ENCODE assay signal across 10 mouse cellular contexts in genomic region chr7:65410668-65411067, GRCm38 (mm10).
DNase-seq lines count a peak whose midpoint lies in the region; TF ChIP-seq lines count a peak whose summit lies in the region.
"Had no signal": no experiment of that assay in that cellular context is flagged by ENCODE, and none has a peak within 500 bp of the region (broad histone marks: within the 10 kb centered on the region; RNA-seq: fewer than 3 reads in every experiment).

No protein-coding gene starts in this region.

- H3K27ac ChIP-seq in gastrocnemius, adult 2 months, result peak overlapping the region; percentile 63
- peak overlapping the region; percentile 80 for H3K27ac ChIP-seq in left cerebral cortex, adult 2 months
- H3K27ac ChIP-seq in thymus, adult 2 months (ENCODE audit: control insufficient read depth, insufficient read depth, low read length), result no peak overlapping the region
- H3K27ac ChIP-seq: embryonic facial prominence, embryonic 12.5 days; hindbrain, embryonic 13.5 days had no signal

- intact Hi-C loops in gastrocnemius, adult 2 months (cut with DNase I), result loop anchor here (5.0 kb wide), 1 partner anchor 38 kb away; no protein-coding TSS in a partner anchor
- intact Hi-C loops in left cerebral cortex, adult 2 months (cut with DNase I), result loop anchor here (5.0 kb wide), 1 partner anchor 38 kb away; no protein-coding TSS in a partner anchor

- no peaks in the 10 kb centered on the region for H3K27me3 ChIP-seq in thymus, adult 2 months (ENCODE audit: control insufficient read depth, insufficient read depth, low read length)
- H3K27me3 ChIP-seq: embryonic facial prominence, embryonic 12.5 days; hindbrain, embryonic 13.5 days had no signal

- DNase-seq in gastrocnemius, adult 2 months, result peak; percentile 58
- DNase-seq in gastrocnemius, adult 8-10 months (ENCODE audit: low spot score in 2 of 2), result no peak
- DNase-seq in left cerebral cortex, adult 2 months (ENCODE audit: extremely low spot score in 1 of 2, low spot score in 2 of 2), result no peak
- DNase-seq in left cerebral cortex, adult 9 months (ENCODE audit: low spot score in 2 of 2), result no peak
- peak; percentile 44 for DNase-seq in Muller cell, postnatal 12 days (ENCODE audit: inconsistent ontology term)
- peak; percentile 27 for DNase-seq in gonadal fat pad, adult 2 months (ENCODE audit: low read depth)
- DNase-seq in layer of hippocampus, adult 8-10 months (ENCODE audit: low spot score in 2 of 2), result no peak
- DNase-seq in thymus, adult 2 months, result no peak

- TF ChIP-seq CTCF in gastrocnemius, adult 2 months (IDR thresholded peaks at IDR 0.05), result no peak
- TF ChIP-seq CTCF in left cerebral cortex, adult 2 months (IDR thresholded peaks at IDR 0.05), result no peak
- no peak for TF ChIP-seq CTCF in thymus, adult 2 months (IDR thresholded peaks at IDR 0.05; ENCODE audit: borderline replicate concordance, control insufficient read depth, extremely low read depth, insufficient read depth, low read length, poor library complexity)

- H3K36me3 ChIP-seq in thymus, adult 2 months (ENCODE audit: control insufficient read depth, insufficient read depth, low read length), result no peaks in the 10 kb centered on the region
- H3K36me3 ChIP-seq: embryonic facial prominence, embryonic 12.5 days; hindbrain, embryonic 13.5 days had no signal

- WGBS in thymus, adult 2 months, result 10% methylated on average over 7 of the region's 7 CpGs

- H3K4me1 ChIP-seq in thymus, adult 2 months (replicated peaks; ENCODE audit: control insufficient read depth, insufficient read depth, low read length), result no peaks in the 10 kb centered on the region
- H3K4me1 ChIP-seq: embryonic facial prominence, embryonic 12.5 days had no signal

- TF ChIP-seq POLR2A in thymus, adult 2 months (IDR thresholded peaks at IDR 0.05; ENCODE audit: control insufficient read depth, extremely low read depth, insufficient read depth, low read length, poor library complexity), result no peak

- H3K4me3 ChIP-seq in gastrocnemius, adult 2 months, result no peak overlapping the region; the same call in 1 of the 2 replicates
- no peak overlapping the region for H3K4me3 ChIP-seq in left cerebral cortex, adult 2 months
- H3K4me3 ChIP-seq in thymus, adult 2 months (ENCODE audit: control insufficient read depth, insufficient read depth, low read length), result no peak overlapping the region
- H3K4me3 ChIP-seq: embryonic facial prominence, embryonic 12.5 days; hindbrain, embryonic 13.5 days had no signal

Comparison
In these comparisons a context has a peak if more than half of its experiments do, and no peak if none do; other contexts are left out.
1. DNase-seq: peak in gastrocnemius, adult 2 months (single experiment), Muller cell, postnatal 12 days (single experiment) and gonadal fat pad, adult 2 months (single experiment); none in gastrocnemius, adult 8-10 months (0 of 2), left cerebral cortex, adult 2 months (0 of 2), left cerebral cortex, adult 9 months (0 of 2), layer of hippocampus, adult 8-10 months (0 of 2) and thymus, adult 2 months (single experiment).